Mouse (Mus musculus) cortical plate, adult 2 months (tissue): ENCODE results near the gene Szt2.

Experiments used
- CTCF ChIP-seq: fragments of 200-500 bp; IDR thresholded peaks from 2 replicates; pipeline ENCODE4 v1.5.1; 2011; ENCODE audit warnings: mild to moderate bottlenecking, control low read depth, low read length; ENCODE audit not compliant: insufficient read depth; ENCODE audit errors: extremely low read depth
- POLR2A ChIP-seq: fragments of 200-500 bp; IDR thresholded peaks from 2 replicates; pipeline ENCODE4 v1.6.1; 2011; ENCODE audit warnings: mild to moderate bottlenecking, low read length, control low read depth; ENCODE audit not compliant: insufficient read depth; ENCODE audit errors: extremely low read depth

- TF ChIP-seq CTCF (no peak), POLR2A (no peak)
These were observed 37.3 kb downstream of the Szt2 start for GRCm38 (mm10) chr4:118371822-118372221.
